Mouse (Mus musculus) MEL (cell line): ENCODE results near the gene Mrpl24. TPM values are rescaled to one million over a fixed set of nuclear protein-coding genes. Genes with fewer than 3 reads are reported as not detected.

Source experiments
- DNase-seq: peaks from one replicate; pipeline ENCODE4 v3.0.0; 2011; ENCODE audit warnings: low read depth, low spot score
- H3K27ac ChIP-seq: 2 replicates; pipeline ENCODE4 v1.5.1; 2012; ENCODE audit warnings: low read depth, mild to moderate bottlenecking, control low read depth, low read length, moderate library complexity; ENCODE audit not compliant: control insufficient read depth
- H3K27me3 ChIP-seq, 2 experiments: fragments of 150-350 bp in 1 of 2; sonication (generic) in 1 of 2; 2 replicates each; pipeline ENCODE4 v1.6.1; 2012; ENCODE audit warnings: low read length in 2 of 2, mild to moderate bottlenecking in 2 of 2, improper control_type of control experiment in 1 of 2, moderate library complexity in 1 of 2; ENCODE audit not compliant: insufficient read depth in 2 of 2, control insufficient read depth in 1 of 2
- H3K36me3 ChIP-seq, 2 experiments: 2 replicates each; pipeline ENCODE4 v1.6.1; 2012 to 2014; ENCODE audit warnings: low read length in 2 of 2, improper control_type of control experiment in 1 of 2, inconsistent platforms in 1 of 2, mild to moderate bottlenecking in 1 of 2; ENCODE audit not compliant: insufficient read depth in 2 of 2, control insufficient read depth in 1 of 2
- H3K4me1 ChIP-seq, 2 experiments: fragments of 150-350 bp in 1 of 2; sonication (generic) in 1 of 2; 2 replicates each; pipeline ENCODE4 v1.6.1; 2012; ENCODE audit warnings: low read length in 2 of 2, improper control_type of control experiment in 1 of 2, mild to moderate bottlenecking in 1 of 2; ENCODE audit not compliant: insufficient read depth in 2 of 2, control insufficient read depth in 1 of 2
- H3K4me3 ChIP-seq, 2 experiments: fragments of 150-350 bp in 1 of 2; sonication (generic) in 1 of 2; 2 replicates each; pipeline ENCODE4 v1.5.1; 2012; ENCODE audit warnings: low read depth in 2 of 2, low read length in 2 of 2, mild to moderate bottlenecking in 2 of 2, moderate library complexity in 2 of 2, control low read depth in 1 of 2, improper control_type of control experiment in 1 of 2; ENCODE audit not compliant: control insufficient read depth in 1 of 2, insufficient read depth in 1 of 2
- H3K79me2 ChIP-seq: 2 replicates; pipeline ENCODE4 v1.6.1; 2012; ENCODE audit warnings: mild to moderate bottlenecking, low read length, moderate library complexity; ENCODE audit not compliant: control insufficient read depth, poor library complexity, insufficient read depth
- H3K9ac ChIP-seq: 2 replicates; pipeline ENCODE4 v1.6.1; 2012; ENCODE audit warnings: low read depth, mild to moderate bottlenecking, control low read depth, low read length, moderate library complexity; ENCODE audit not compliant: control insufficient read depth, poor library complexity, severe bottlenecking
- H3K9me3 ChIP-seq: fragments of 150-350 bp; sonication (generic); replicated peaks from 2 replicates; pipeline ENCODE4 v1.6.1; 2012; ENCODE audit warnings: mild to moderate bottlenecking, low read length, improper control_type of control experiment, moderate library complexity; ENCODE audit not compliant: insufficient read depth
- CHD1 ChIP-seq: IDR thresholded peaks from 2 replicates; pipeline ENCODE4 v1.6.1; 2012; ENCODE audit warnings: low read depth, mild to moderate bottlenecking, inconsistent platforms, low read length, improper control_type of control experiment
- CTCF ChIP-seq, 3 experiments: IDR thresholded peaks in 2 of 3; conservative IDR thresholded peaks in 1 of 3; 2 replicates each; pipeline ENCODE4 v1.5.1; 2011 to 2012; ENCODE audit warnings: low read length in 3 of 3, low read depth in 2 of 3, mild to moderate bottlenecking in 2 of 3, improper control_type of control experiment in 1 of 3, inconsistent platforms in 1 of 3, mixed read lengths in 1 of 3, moderate library complexity in 1 of 3; ENCODE audit not compliant: control insufficient read depth in 1 of 3, insufficient read depth in 1 of 3, poor library complexity in 1 of 3, severe bottlenecking in 1 of 3
- E2F4 ChIP-seq: IDR thresholded peaks from 2 replicates; pipeline ENCODE4 v1.6.1; 2011; ENCODE audit warnings: low read depth, low read length, improper control_type of control experiment, borderline replicate concordance
- ETS1 ChIP-seq: IDR thresholded peaks from 2 replicates; pipeline ENCODE4 v1.6.1; 2012; ENCODE audit warnings: low read depth, mild to moderate bottlenecking, inconsistent platforms, low read length, improper control_type of control experiment, moderate library complexity
- GABPA ChIP-seq: IDR thresholded peaks from 2 replicates; pipeline ENCODE4 v1.6.1; 2012; ENCODE audit warnings: low read depth, mild to moderate bottlenecking, inconsistent platforms, low read length, improper control_type of control experiment, moderate library complexity
- HCFC1 ChIP-seq: IDR thresholded peaks from 2 replicates; pipeline ENCODE4 v1.6.1; 2012; ENCODE audit warnings: low read depth, mild to moderate bottlenecking, inconsistent platforms, low read length, improper control_type of control experiment, moderate library complexity
- MAFK ChIP-seq: IDR thresholded peaks from 2 replicates; pipeline ENCODE4 v1.6.1; 2011; ENCODE audit warnings: low read depth, mild to moderate bottlenecking, low read length, improper control_type of control experiment, borderline replicate concordance
- MEF2A ChIP-seq: IDR thresholded peaks from 2 replicates; pipeline ENCODE4 v1.6.1; 2014; ENCODE audit warnings: low read depth, mild to moderate bottlenecking, inconsistent platforms, low read length, improper control_type of control experiment; ENCODE audit not compliant: poor library complexity, insufficient replicate concordance, severe bottlenecking; ENCODE audit errors: extremely low read depth
- MXI1 ChIP-seq: IDR thresholded peaks from 2 replicates; pipeline ENCODE4 v1.6.1; 2011; ENCODE audit warnings: mild to moderate bottlenecking, low read depth, low read length, improper control_type of control experiment
- MYC ChIP-seq: IDR thresholded peaks from 2 replicates; pipeline ENCODE4 v1.6.1; 2011; ENCODE audit warnings: low read depth, mild to moderate bottlenecking, low read length, improper control_type of control experiment, moderate library complexity
- NELFE ChIP-seq: IDR thresholded peaks from 2 replicates; pipeline ENCODE4 v1.6.1; 2011; ENCODE audit warnings: low read depth, low read length, improper control_type of control experiment
- NRF1 ChIP-seq: IDR thresholded peaks from 2 replicates; pipeline ENCODE4 v1.6.1; 2014; ENCODE audit warnings: low read depth, mild to moderate bottlenecking, inconsistent platforms, low read length, improper control_type of control experiment, moderate library complexity; ENCODE audit not compliant: poor library complexity, insufficient read depth, severe bottlenecking
- POLR2AphosphoS2 ChIP-seq: IDR thresholded peaks from 2 replicates; pipeline ENCODE4 v1.6.1; 2011; ENCODE audit warnings: low read length, improper control_type of control experiment
- RAD21 ChIP-seq: IDR thresholded peaks from 2 replicates; pipeline ENCODE4 v1.6.1; 2011; ENCODE audit warnings: mild to moderate bottlenecking, low read depth, low read length, improper control_type of control experiment
- RCOR1 ChIP-seq: IDR thresholded peaks from 2 replicates; pipeline ENCODE4 v1.6.1; 2012; ENCODE audit warnings: low read depth, mild to moderate bottlenecking, inconsistent platforms, low read length, improper control_type of control experiment
- SIN3A ChIP-seq: IDR thresholded peaks from 2 replicates; pipeline ENCODE4 v1.6.1; 2012; ENCODE audit warnings: low read length, improper control_type of control experiment, inconsistent platforms
- SMC3 ChIP-seq: IDR thresholded peaks from 2 replicates; pipeline ENCODE4 v1.6.1; 2011; ENCODE audit warnings: low read depth, low read length, improper control_type of control experiment
- TBP ChIP-seq: IDR thresholded peaks from 2 replicates; pipeline ENCODE4 v1.8.0; 2011; ENCODE audit warnings: low read depth, low read length, improper control_type of control experiment
- TCF12 ChIP-seq: IDR thresholded peaks from 2 replicates; pipeline ENCODE4 v1.6.1; 2014; ENCODE audit warnings: low read depth, mild to moderate bottlenecking, inconsistent platforms, low read length, improper control_type of control experiment, moderate library complexity
- UBTF ChIP-seq: IDR thresholded peaks from 2 replicates; pipeline ENCODE4 v1.6.1; 2012; ENCODE audit warnings: low read depth, mild to moderate bottlenecking, inconsistent platforms, low read length, improper control_type of control experiment, moderate library complexity, borderline replicate concordance; ENCODE audit not compliant: insufficient read depth
- ZC3H11A ChIP-seq: IDR thresholded peaks from 2 replicates; pipeline ENCODE4 v1.6.1; 2012; ENCODE audit warnings: low read depth, mild to moderate bottlenecking, inconsistent platforms, low read length, improper control_type of control experiment
- ZKSCAN1 ChIP-seq: IDR thresholded peaks from 2 replicates; pipeline ENCODE4 v1.6.1; 2012; ENCODE audit warnings: low read depth, mild to moderate bottlenecking, inconsistent platforms, low read length, improper control_type of control experiment, moderate library complexity
- ZMIZ1 ChIP-seq: IDR thresholded peaks from 2 replicates; pipeline ENCODE4 v1.6.1; 2012; ENCODE audit warnings: low read depth, mild to moderate bottlenecking, inconsistent platforms, low read length, improper control_type of control experiment, moderate library complexity
- ZNF384 ChIP-seq: IDR thresholded peaks from 2 replicates; pipeline ENCODE4 v1.6.1; 2012; ENCODE audit warnings: low read depth, mild to moderate bottlenecking, inconsistent platforms, low read length, improper control_type of control experiment
- polyA plus RNA-seq, 2 experiments: library from polyadenylated mRNA; stranded (reverse) in 1 of 2; unstranded in 1 of 2; fragments of >175 nt in 1 of 2; fragments of >200 nt in 1 of 2; gene quantifications; 2 replicates each; pipeline versions ENCODE4 v1.2.1 to v1.2.4; 2012; ENCODE audit warnings: low replicate concordance in 2 of 2, low read depth in 1 of 2; ENCODE audit not compliant: insufficient read length in 2 of 2, insufficient read depth in 1 of 2, missing spikeins in 1 of 2
- total RNA-seq: library from RNA; depleted of rRNA; stranded (reverse); fragments of 300-350 nt; gene quantifications from 2 replicates; pipeline ENCODE4 v1.2.3, GENCODE M21; 2012

The Mrpl24 gene
- total and polyA plus RNA-seq, 3 experiments: 59.5 to 77.3 TPM; not detected in 1

DNA sequence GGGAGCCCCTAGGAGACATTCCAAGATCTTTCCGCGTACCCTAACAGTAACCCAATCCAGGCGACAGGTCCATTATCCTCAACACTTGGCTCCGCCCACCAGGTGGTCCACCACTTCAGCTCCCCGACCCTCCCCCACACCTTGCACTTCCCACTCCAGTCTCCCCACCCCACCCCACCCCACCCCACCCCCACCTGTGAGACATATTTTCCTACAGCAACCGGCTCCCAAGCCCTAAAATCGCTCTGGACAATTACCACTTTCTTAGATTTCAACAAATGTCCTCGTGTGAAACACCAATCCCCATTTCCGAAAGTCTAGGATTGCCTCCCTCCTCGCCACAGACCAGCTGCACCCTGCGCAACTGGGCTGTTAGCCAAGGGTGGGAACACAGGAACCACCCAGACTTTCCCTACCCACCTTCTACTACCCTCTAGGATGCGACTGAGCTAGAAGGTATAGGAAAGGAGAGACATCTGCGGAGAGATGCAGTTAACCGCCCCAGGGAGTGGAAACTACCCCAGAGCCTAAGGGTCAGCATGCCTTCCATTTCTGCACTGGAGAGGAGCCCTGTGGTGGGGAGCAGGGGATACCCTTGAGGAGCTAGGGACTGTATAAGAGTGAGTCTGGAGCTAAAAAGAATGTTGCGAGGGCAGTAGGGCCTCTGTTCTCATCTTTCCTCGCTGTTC is 30.1 kb downstream of the Mrpl24 start:
- no peak for DNase-seq
- TF ChIP-seq TCF12 (no peak), TBP (no peak), SMC3 (no peak), GABPA (no peak), ZC3H11A (no peak), HCFC1 (no peak), ZMIZ1 (no peak), MYC (no peak), CHD1 (no peak), ZKSCAN1 (no peak), RAD21 (no peak), NELFE (no peak), CTCF (IDR thresholded peaks at IDR 0.05 in 2 of 3, conservative IDR thresholded peaks at IDR 0.05 in 1 of 3; ENCODE audit: control insufficient read depth in 1 of 3, insufficient read depth in 1 of 3, low read depth in 2 of 3, low read length in 3 of 3, poor library complexity in 1 of 3, severe bottlenecking in 1 of 3) (no peak), SIN3A (no peak), E2F4 (no peak), MEF2A (no peak)
- Histone ChIP-seq H3K27ac (no peak overlapping the region), H3K9me3 (no peaks in the 10 kb centered on the region), H3K4me1 (no peaks in the 10 kb centered on the region), H3K27me3 (no peaks in the 10 kb centered on the region), H3K9ac (no peak overlapping the region), H3K79me2 (no peaks in the 10 kb centered on the region), H3K36me3 (no peaks in the 10 kb centered on the region), H3K4me3 (no peak overlapping the region)

DNA sequence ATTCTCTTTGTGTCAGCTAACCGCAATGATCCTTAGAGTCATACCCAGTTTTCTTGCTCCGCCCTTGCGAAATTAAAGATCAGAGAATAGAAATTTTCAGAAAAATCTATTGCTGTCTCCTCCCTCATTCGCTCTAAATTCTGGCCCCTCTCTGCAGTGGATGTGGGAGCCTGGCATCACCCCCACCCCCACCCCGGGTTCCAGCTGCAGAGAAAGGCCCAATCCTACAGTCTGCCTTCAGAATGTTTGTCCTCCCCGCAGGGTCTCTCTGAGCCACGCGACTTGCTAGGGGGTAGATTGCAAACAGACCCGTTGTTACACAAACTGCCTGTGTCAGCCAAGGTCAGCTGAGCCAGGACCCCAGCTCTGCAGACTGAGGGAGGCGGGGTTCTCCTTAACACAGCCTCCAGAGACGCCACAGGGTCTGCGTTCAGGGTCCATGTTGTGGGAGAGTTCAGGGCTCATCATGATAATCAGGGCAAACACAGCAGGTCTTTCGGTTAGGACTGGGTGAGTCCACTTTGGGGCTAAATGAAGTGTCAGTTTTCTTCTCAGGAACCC is 30.7 kb downstream of the Mrpl24 start:
- Histone ChIP-seq H3K4me1 (no peaks in the 10 kb centered on the region), H3K9ac (no peak overlapping the region), H3K27me3 (no peaks in the 10 kb centered on the region), H3K27ac (no peak overlapping the region), H3K4me3 (no peak overlapping the region), H3K36me3 (no peaks in the 10 kb centered on the region), H3K79me2 (no peaks in the 10 kb centered on the region), H3K9me3 (no peaks in the 10 kb centered on the region)
- TF ChIP-seq HCFC1 (no peak), MAFK (no peak), SIN3A (no peak), ZC3H11A (no peak), NRF1 (no peak), RCOR1 (no peak), UBTF (no peak), TBP (no peak), MXI1 (no peak), ETS1 (no peak), ZNF384 (no peak), TCF12 (no peak), POLR2AphosphoS2 (no peak)
- DNase-seq: no peak
